Mouse (Mus musculus) CH12.LX (cell line): ENCODE data around the gene Rubcnl. TPM values are rescaled to one million over a fixed set of nuclear protein-coding genes. Genes with fewer than 3 reads are reported as not detected.

Experiments
- DNase-seq: peaks from one replicate; pipeline ENCODE4 v3.0.0-alpha.2; 2013; ENCODE audit errors: extremely low read depth
- H3K27ac ChIP-seq: 2 replicates; pipeline ENCODE4 v1.5.1; 2012; ENCODE audit warnings: low read depth, mild to moderate bottlenecking, control low read depth, moderate library complexity; ENCODE audit not compliant: insufficient read depth
- H3K27me3 ChIP-seq: replicated peaks from 2 replicates; pipeline ENCODE3; 2012; ENCODE audit warnings: inconsistent platforms
- H3K36me3 ChIP-seq, 2 experiments: replicated peaks in 1 of 2; 2 replicates each; pipeline versions ENCODE3 to v1.6.1; 2012; ENCODE audit warnings: inconsistent platforms in 1 of 2, low read length in 1 of 2, mild to moderate bottlenecking in 1 of 2, mixed read lengths in 1 of 2, moderate library complexity in 1 of 2; ENCODE audit not compliant: control insufficient read depth in 1 of 2, insufficient read depth in 1 of 2
- H3K4me1 ChIP-seq, 2 experiments: 2 replicates each; pipeline ENCODE4 v1.6.1; 2012; ENCODE audit warnings: inconsistent platforms in 1 of 2, moderate library complexity in 1 of 2; ENCODE audit not compliant: insufficient read depth in 2 of 2, control insufficient read depth in 1 of 2
- H3K4me2 ChIP-seq: 2 replicates; pipeline ENCODE4 v1.6.1; 2012; ENCODE audit warnings: low read depth, mild to moderate bottlenecking, control low read depth; ENCODE audit not compliant: poor library complexity, insufficient read depth, severe bottlenecking
- H3K4me3 ChIP-seq, 3 experiments: fragments of 150-350 bp in 1 of 3; sonication (generic) in 1 of 3; replicated peaks in 1 of 3; 2 replicates each; pipeline versions ENCODE3 to v1.5.1; 2011 to 2012; ENCODE audit warnings: low read depth in 2 of 3, low read length in 2 of 3, mild to moderate bottlenecking in 2 of 3, moderate library complexity in 2 of 3, control low read depth in 1 of 3, improper control_type of control experiment in 1 of 3, inconsistent platforms in 1 of 3, mixed read lengths in 1 of 3; ENCODE audit not compliant: poor library complexity in 1 of 3
- H3K79me2 ChIP-seq: replicated peaks from 2 replicates; pipeline ENCODE4 v1.6.1; 2012; ENCODE audit warnings: mild to moderate bottlenecking, moderate library complexity; ENCODE audit not compliant: control insufficient read depth, poor library complexity, insufficient read depth, severe bottlenecking; ENCODE audit errors: extremely low read depth
- H3K9ac ChIP-seq: 2 replicates; pipeline ENCODE4 v1.6.1; 2012; ENCODE audit warnings: low read depth, mild to moderate bottlenecking, control low read depth, moderate library complexity; ENCODE audit not compliant: insufficient read depth
- H3K9me3 ChIP-seq: replicated peaks from 2 replicates; pipeline ENCODE3; 2012; ENCODE audit warnings: low read length, inconsistent platforms, mixed read lengths
- BHLHE40 ChIP-seq: IDR thresholded peaks from 2 replicates; pipeline ENCODE4 v1.6.1; 2011; ENCODE audit warnings: mild to moderate bottlenecking, low read depth, low read length, improper control_type of control experiment
- CHD1 ChIP-seq: IDR thresholded peaks from 2 replicates; pipeline ENCODE4 v1.6.1; 2012; ENCODE audit warnings: low read depth, low read length, improper control_type of control experiment, inconsistent platforms
- CHD2 ChIP-seq: IDR thresholded peaks from 2 replicates; pipeline ENCODE4 v1.6.1; 2011; ENCODE audit warnings: low read length, improper control_type of control experiment
- E2F4 ChIP-seq: IDR thresholded peaks from 2 replicates; pipeline ENCODE4 v1.6.1; 2011; ENCODE audit warnings: low read depth, low read length, improper control_type of control experiment; ENCODE audit not compliant: insufficient replicate concordance
- ELF1 ChIP-seq: IDR thresholded peaks from 2 replicates; pipeline ENCODE4 v1.6.1; 2014; ENCODE audit warnings: low read depth, mild to moderate bottlenecking, inconsistent platforms, low read length, improper control_type of control experiment
- EP300 ChIP-seq: IDR thresholded peaks from 2 replicates; pipeline ENCODE4 v1.6.1; 2011; ENCODE audit warnings: low read length, improper control_type of control experiment
- ETS1 ChIP-seq: conservative IDR thresholded peaks from 2 replicates; pipeline ENCODE4 v1.6.1; 2012; ENCODE audit warnings: low read depth, mild to moderate bottlenecking, inconsistent platforms, low read length, improper control_type of control experiment, moderate library complexity
- HCFC1 ChIP-seq: IDR thresholded peaks from 2 replicates; pipeline ENCODE4 v1.6.1; 2012; ENCODE audit warnings: low read depth, mild to moderate bottlenecking, inconsistent platforms, low read length, improper control_type of control experiment
- IRF4 ChIP-seq: IDR thresholded peaks from 2 replicates; pipeline ENCODE4 v1.6.1; 2014; ENCODE audit warnings: low read depth, mild to moderate bottlenecking, inconsistent platforms, low read length, improper control_type of control experiment
- JUN ChIP-seq: IDR thresholded peaks from 2 replicates; pipeline ENCODE4 v1.6.1; 2011; ENCODE audit warnings: low read depth, mild to moderate bottlenecking, low read length, improper control_type of control experiment, moderate library complexity; ENCODE audit not compliant: insufficient read depth
- JUND ChIP-seq: conservative IDR thresholded peaks from 2 replicates; pipeline ENCODE4 v1.6.1; 2011; ENCODE audit warnings: low read depth, low read length, improper control_type of control experiment
- KAT2A ChIP-seq: IDR thresholded peaks from 2 replicates; pipeline ENCODE4 v1.6.1; 2012; ENCODE audit warnings: low read length, improper control_type of control experiment, inconsistent platforms; ENCODE audit not compliant: insufficient replicate concordance
- MAFK ChIP-seq: IDR thresholded peaks from 2 replicates; pipeline ENCODE4 v1.6.1; 2011; ENCODE audit warnings: low read length, improper control_type of control experiment; ENCODE audit not compliant: insufficient replicate concordance
- MAX ChIP-seq: IDR thresholded peaks from 2 replicates; pipeline ENCODE4 v1.6.1; 2011; ENCODE audit warnings: low read length, improper control_type of control experiment
- MAZ ChIP-seq: IDR thresholded peaks from 2 replicates; pipeline ENCODE4 v1.6.1; 2012; ENCODE audit warnings: low read depth, mild to moderate bottlenecking, inconsistent platforms, low read length, improper control_type of control experiment, moderate library complexity
- MEF2A ChIP-seq: IDR thresholded peaks from 2 replicates; pipeline ENCODE4 v1.6.1; 2014; ENCODE audit warnings: low read depth, mild to moderate bottlenecking, inconsistent platforms, low read length, improper control_type of control experiment, borderline replicate concordance
- MXI1 ChIP-seq: IDR thresholded peaks from 2 replicates; pipeline ENCODE4 v1.6.1; 2011; ENCODE audit warnings: mild to moderate bottlenecking, low read depth, low read length, improper control_type of control experiment
- MYC ChIP-seq: IDR thresholded peaks from 2 replicates; pipeline ENCODE4 v1.6.1; 2011; ENCODE audit warnings: low read depth, mild to moderate bottlenecking, improper control_type of control experiment, low read length
- NELFE ChIP-seq: IDR thresholded peaks from 2 replicates; pipeline ENCODE4 v1.6.1; 2011; ENCODE audit warnings: low read depth, low read length, improper control_type of control experiment
- PAX5 ChIP-seq: IDR thresholded peaks from 2 replicates; pipeline ENCODE4 v1.6.1; 2012; ENCODE audit warnings: low read length, inconsistent platforms, mixed read lengths
- POLR2A ChIP-seq: IDR thresholded peaks from 2 replicates; pipeline ENCODE4 v1.6.1; 2011; ENCODE audit warnings: low read depth, mild to moderate bottlenecking, improper control_type of control experiment, low read length
- RCOR1 ChIP-seq: conservative IDR thresholded peaks from 2 replicates; pipeline ENCODE4 v1.6.1; 2012; ENCODE audit warnings: low read depth, mild to moderate bottlenecking, inconsistent platforms, low read length, improper control_type of control experiment
- SIN3A ChIP-seq: IDR thresholded peaks from 2 replicates; pipeline ENCODE4 v1.6.1; 2012; ENCODE audit warnings: low read length, improper control_type of control experiment, inconsistent platforms
- SMC3 ChIP-seq: IDR thresholded peaks from 2 replicates; pipeline ENCODE4 v1.6.1; 2011; ENCODE audit warnings: low read depth, low read length, improper control_type of control experiment
- TBP ChIP-seq: conservative IDR thresholded peaks from 2 replicates; pipeline ENCODE4 v1.6.1; 2011; ENCODE audit warnings: low read depth, low read length, improper control_type of control experiment
- TCF12 ChIP-seq: IDR thresholded peaks from 2 replicates; pipeline ENCODE4 v1.6.1; 2014; ENCODE audit warnings: low read depth, mild to moderate bottlenecking, inconsistent platforms, low read length, improper control_type of control experiment
- USF1 ChIP-seq: IDR thresholded peaks from 2 replicates; pipeline ENCODE4 v1.6.1; 2014; ENCODE audit warnings: low read depth, mild to moderate bottlenecking, inconsistent platforms, low read length, improper control_type of control experiment
- ZC3H11A ChIP-seq: IDR thresholded peaks from 2 replicates; pipeline ENCODE4 v1.6.1; 2012; ENCODE audit warnings: low read depth, mild to moderate bottlenecking, inconsistent platforms, low read length, improper control_type of control experiment
- ZKSCAN1 ChIP-seq: IDR thresholded peaks from 2 replicates; pipeline ENCODE4 v1.6.1; 2012; ENCODE audit warnings: low read depth, inconsistent platforms, low read length, improper control_type of control experiment, borderline replicate concordance
- ZNF384 ChIP-seq: IDR thresholded peaks from 2 replicates; pipeline ENCODE4 v1.6.1; 2012; ENCODE audit warnings: low read depth, low read length, improper control_type of control experiment, inconsistent platforms
- dilution Hi-C: fragments of 300-500 bp; cut with MboI; formaldehyde crosslinking; loops from 2 replicates; pipeline ENCODE4 v1.14.3; 2020; ENCODE audit warnings: low sequenced_read_pairs; ENCODE audit not compliant: extremely low pct_unique_long_range_greater_than_20kb, extremely low pct_ligation_motif_present
- in situ Hi-C: fragments of 300-500 bp; cut with MboI; formaldehyde crosslinking; loops from 3 replicates; pipeline ENCODE4 v1.14.3; 2019; ENCODE audit warnings: low sequenced_read_pairs, low pct_ligation_motif_present, low pct_unique_long_range_greater_than_20kb, mixed read lengths
- polyA plus RNA-seq: library from polyadenylated mRNA; unstranded; fragments of >175 nt; gene quantifications from 2 replicates; pipeline ENCODE4 v1.2.1, GENCODE M21; 2012; ENCODE audit warnings: low read depth; ENCODE audit not compliant: insufficient read length
- total RNA-seq, 2 experiments: library from RNA; depleted of rRNA; stranded (reverse); fragments of 300-350 nt in 1 of 2; fragments of >200 nt in 1 of 2; gene quantifications; 2 replicates each; pipeline ENCODE4 v1.2.3; 2012 to 2014

The Rubcnl gene
- total and polyA plus RNA-seq, 3 experiments = 24.7 to 27.2 (median 24.9) TPM

DNA sequence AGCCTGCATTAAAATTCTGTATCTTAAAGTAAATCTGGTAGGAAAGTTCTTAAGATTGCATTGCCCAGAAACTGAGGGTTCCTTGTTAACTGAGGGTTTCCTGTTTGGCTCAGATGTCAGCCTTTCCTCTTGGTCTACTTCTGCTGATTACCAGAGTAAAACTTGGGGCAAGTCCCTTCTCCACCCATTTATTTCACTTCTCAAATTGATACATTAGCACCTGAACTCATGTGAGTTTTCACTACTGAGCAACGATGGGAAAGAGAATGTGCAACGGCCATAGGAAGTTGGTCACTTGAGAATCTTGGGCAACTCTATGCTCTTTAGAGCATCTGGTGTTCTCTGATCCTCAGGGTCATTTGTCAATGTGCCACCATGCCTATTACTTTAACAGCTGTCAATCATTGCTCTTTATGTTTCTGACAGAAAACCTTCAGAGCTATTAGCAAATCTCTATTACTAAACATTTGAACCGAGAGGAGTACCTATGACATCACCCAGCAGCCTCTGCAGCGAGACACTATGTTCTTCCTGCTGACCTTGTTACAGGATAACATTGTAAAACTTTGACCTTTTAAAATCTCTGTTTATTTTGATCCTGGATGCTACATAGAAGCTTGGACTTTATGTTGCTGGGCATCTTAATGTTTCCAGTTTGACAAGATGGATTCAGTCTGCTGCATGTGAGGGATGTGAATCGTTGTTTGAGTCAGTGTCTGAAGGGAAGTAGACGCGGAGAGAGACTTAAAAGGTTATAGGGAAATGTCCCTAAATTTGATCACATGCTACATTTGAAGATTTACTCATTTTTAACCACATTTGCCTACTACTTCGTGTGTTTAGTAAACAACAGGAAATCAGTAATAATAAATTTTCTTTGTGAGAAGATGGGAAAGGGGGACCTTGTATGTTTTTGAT lies 9.2 kb downstream of the Rubcnl start:
- Histone ChIP-seq H3K4me1 (peaks cover 16 to 84% of the 10 kb centered on the region in 2 experiments), H3K27ac (peak overlapping the region; percentile 74), H3K4me3 (peak overlapping the region in 1 of 3 experiments; percentile 16), H3K27me3 (no peaks in the 10 kb centered on the region), H3K4me2 (peak overlapping the region; percentile 83), H3K9me3 (peaks cover 6% of the 10 kb centered on the region), H3K9ac (peak overlapping the region; percentile 51), H3K36me3 (peaks cover 24 to 36% of the 10 kb centered on the region in 2 experiments), H3K79me2 (peaks cover 54% of the 10 kb centered on the region)
- dilution Hi-C loops (no loop called here), in situ Hi-C loops (no loop called here)
- no peak for TF ChIP-seq ZC3H11A
- no peak for TF ChIP-seq ZNF384
- peak; percentile 85 for TF ChIP-seq BHLHE40
- peak; percentile 83; the same call in 1 of the 2 replicates for TF ChIP-seq RCOR1
- 0 out of 2 replicates have a peak, but pooled peaks have one; percentile 35 for TF ChIP-seq TBP
- TF ChIP-seq ZKSCAN1 = no peak
- 0 out of 2 replicates have a peak, but pooled peaks have one; percentile 13 for TF ChIP-seq E2F4
- peak; percentile 50; the same call in 1 of the 2 replicates for TF ChIP-seq CHD2
- peak; percentile 84 for TF ChIP-seq ETS1
- peak; percentile 46; the same call in 1 of the 2 replicates for TF ChIP-seq JUND
- 0 out of 2 replicates have a peak, but pooled peaks have one; percentile 47 for TF ChIP-seq MAZ
- no peak for TF ChIP-seq PAX5
- TF ChIP-seq MAX = 0 out of 2 replicates have a peak, but pooled peaks have one; percentile 10
- TF ChIP-seq CHD1 = peak; percentile 59; the same call in 1 of the 2 replicates
- peak; percentile 71; the same call in 1 of the 2 replicates for TF ChIP-seq MYC
- TF ChIP-seq MAFK = peak; percentile 55; the same call in 1 of the 2 replicates
- TF ChIP-seq KAT2A = 0 out of 2 replicates have a peak, but pooled peaks have one; percentile 15
- TF ChIP-seq USF1 = no peak
- TF ChIP-seq IRF4 = peak; percentile 75
- TF ChIP-seq EP300 = peak; percentile 85
- 0 out of 2 replicates have a peak, but pooled peaks have one; percentile 14 for TF ChIP-seq JUN
- TF ChIP-seq SMC3 = 0 out of 2 replicates have a peak, but pooled peaks have one; percentile 9
- TF ChIP-seq MXI1 = peak; percentile 19; the same call in 1 of the 2 replicates
- TF ChIP-seq POLR2A = no peak
- TF ChIP-seq SIN3A = peak; percentile 83
- peak; percentile 50; the same call in 1 of the 2 replicates for TF ChIP-seq TCF12
- peak; percentile 58; the same call in 1 of the 2 replicates for TF ChIP-seq MEF2A
- peak; percentile 17; the same call in 1 of the 2 replicates for TF ChIP-seq HCFC1
- TF ChIP-seq NELFE = no peak
- 0 out of 2 replicates have a peak, but pooled peaks have one; percentile 14 for TF ChIP-seq ELF1
- DNase-seq = peak; percentile 70
